Mouse (Mus musculus): ENCODE measurements at regions not wholly inside any gene's neighbourhood (a gene's known extent, or its start where the extent isn't known, plus 50 kb on each side); places are given as distances from the start of the nearest gene placed in this dataset.

DNA sequence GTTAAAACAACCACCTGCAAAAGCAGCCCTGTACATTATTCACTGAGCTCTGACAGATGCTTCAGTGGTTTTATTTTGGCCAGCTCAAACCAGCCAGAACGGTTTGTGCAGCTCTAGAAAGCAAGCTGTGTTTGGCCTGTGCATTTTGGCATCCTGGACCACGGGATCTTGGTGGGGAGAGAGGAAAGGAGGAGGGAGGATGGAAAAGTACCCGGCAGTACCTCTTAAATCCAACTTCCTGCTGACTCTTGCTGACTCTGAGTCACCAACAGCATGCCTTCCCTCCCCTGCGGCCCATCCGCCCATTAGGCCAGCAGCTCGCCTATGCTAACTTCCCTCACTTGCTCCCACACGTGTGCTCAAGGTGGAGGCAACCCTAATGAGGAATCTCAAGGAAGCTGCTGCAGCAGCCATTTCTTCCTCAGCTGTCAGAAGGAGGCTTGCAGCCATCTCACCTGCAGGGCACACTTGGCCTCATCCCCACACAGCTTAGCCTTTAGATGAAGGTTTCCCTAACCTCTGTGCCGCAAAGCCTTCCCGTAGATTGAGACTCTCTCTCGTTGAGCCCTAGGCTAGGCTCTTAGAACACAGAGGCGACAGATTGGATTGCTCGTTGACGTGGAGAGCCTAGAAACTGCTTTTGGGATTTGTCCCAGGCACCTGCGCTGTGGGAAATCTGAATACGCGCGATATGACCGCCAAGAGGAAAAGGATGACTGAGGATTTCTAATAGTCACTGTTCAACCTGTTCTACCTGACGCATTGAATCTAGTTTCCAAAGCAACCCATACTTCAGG lies 495.2 kb upstream of the Kif18a start:
- ATAC-seq (ENCODE audit: insufficient number of reproducible peaks, low FRiP score, low TSS enrichment, low read depth), result no peak
- H3K9ac ChIP-seq (ENCODE audit: low read length), result no peak overlapping the region

DNA sequence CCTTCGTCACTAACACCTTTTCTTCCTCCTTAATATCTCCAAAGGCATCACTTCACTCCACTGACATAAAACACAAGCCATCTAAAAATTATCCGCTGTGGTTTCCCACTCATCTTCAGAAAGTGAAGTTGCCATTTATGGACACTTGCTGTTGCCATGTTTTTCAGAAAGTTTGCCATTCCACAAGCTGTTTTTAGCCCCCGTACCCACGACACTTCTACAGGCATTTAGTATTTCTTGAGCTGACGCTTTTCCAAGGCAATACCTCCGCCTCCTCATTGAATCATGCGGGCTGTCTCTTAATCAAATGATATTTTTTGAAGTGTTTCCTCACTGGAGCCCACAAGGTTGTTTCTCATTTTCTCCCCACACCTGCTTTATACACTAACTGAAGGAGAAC lies 491.4 kb upstream of the Kif18a start:
- Histone ChIP-seq H3K36me3 (ENCODE audit: control insufficient read depth, insufficient read depth, low read length) (no peaks in the 10 kb centered on the region), H3K9me3 (ENCODE audit: control insufficient read depth, low read length) (no peaks in the 10 kb centered on the region), H3K27me3 (ENCODE audit: control insufficient read depth, insufficient read depth, low read length) (no peaks in the 10 kb centered on the region), H3K4me1 (ENCODE audit: control insufficient read depth, insufficient read depth, low read length) (no peaks in the 10 kb centered on the region), H3K4me2 (ENCODE audit: low read depth, severe bottlenecking) (no peak overlapping the region), H3K27ac (replicated peaks; ENCODE audit: low read depth, low read length) (no peak overlapping the region), H3K4me3 (ENCODE audit: low read depth, low read length) (no peak overlapping the region), H3K9ac (ENCODE audit: low read length) (no peak overlapping the region)
- no peak for DNase-seq (ENCODE audit: low spot score)
- ATAC-seq (ENCODE audit: insufficient number of reproducible peaks, low FRiP score, low TSS enrichment, low read depth), result no peak
- WGBS, result 93% methylated on average over 7 of the region's 7 CpGs

More for the DNA sequence above, 495.2 kb upstream of the Kif18a start:
- Histone ChIP-seq H3K4me3 (ENCODE audit: low read depth, low read length) (no peak overlapping the region), H3K27ac (replicated peaks; ENCODE audit: low read depth, low read length) (no peak overlapping the region), H3K9me3 (ENCODE audit: control insufficient read depth, low read length) (no peaks in the 10 kb centered on the region), H3K36me3 (ENCODE audit: control insufficient read depth, insufficient read depth, low read length) (no peaks in the 10 kb centered on the region), H3K4me1 (ENCODE audit: control insufficient read depth, insufficient read depth, low read length) (no peaks in the 10 kb centered on the region), H3K4me2 (ENCODE audit: low read depth, severe bottlenecking) (no peak overlapping the region), H3K27me3 (ENCODE audit: control insufficient read depth, insufficient read depth, low read length) (no peaks in the 10 kb centered on the region)
- WGBS, result 83% methylated on average over 19 of the region's 19 CpGs
- no peak for DNase-seq (ENCODE audit: low spot score)

DNA sequence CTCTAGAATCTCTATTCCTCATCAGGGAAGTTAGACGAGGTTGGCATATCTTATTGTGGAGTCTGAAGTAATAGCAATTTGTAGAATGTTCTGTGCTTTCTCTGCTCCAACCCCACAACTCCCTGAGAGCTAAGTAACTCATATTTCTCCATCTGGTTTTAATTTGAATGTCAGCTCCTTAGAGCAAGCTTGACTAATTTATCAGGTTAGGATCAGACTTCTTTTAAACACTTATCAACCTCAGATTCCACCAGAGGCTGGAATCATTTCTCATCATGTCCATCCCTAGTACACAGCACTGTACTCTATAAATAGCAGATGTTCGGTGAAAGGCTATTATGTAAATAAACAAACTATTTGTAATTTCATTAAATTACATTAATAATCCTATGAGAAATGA lies 485.4 kb upstream of the Kif18a start:
- ATAC-seq (ENCODE audit: insufficient number of reproducible peaks, low FRiP score, low TSS enrichment, low read depth) (no peak), DNase-seq (ENCODE audit: low spot score) (no peak)
- Histone ChIP-seq H3K27me3 (ENCODE audit: control insufficient read depth, insufficient read depth, low read length) (no peaks in the 10 kb centered on the region), H3K36me3 (ENCODE audit: control insufficient read depth, insufficient read depth, low read length) (no peaks in the 10 kb centered on the region), H3K27ac (replicated peaks; ENCODE audit: low read depth, low read length) (no peak overlapping the region), H3K9me3 (ENCODE audit: control insufficient read depth, low read length) (no peaks in the 10 kb centered on the region), H3K4me1 (ENCODE audit: control insufficient read depth, insufficient read depth, low read length) (no peaks in the 10 kb centered on the region), H3K4me2 (ENCODE audit: low read depth, severe bottlenecking) (no peak overlapping the region), H3K4me3 (ENCODE audit: low read depth, low read length) (no peak overlapping the region), H3K9ac (ENCODE audit: low read length) (no peak overlapping the region)
- WGBS, result 34% methylated on average over 2 of the region's 2 CpGs

DNA sequence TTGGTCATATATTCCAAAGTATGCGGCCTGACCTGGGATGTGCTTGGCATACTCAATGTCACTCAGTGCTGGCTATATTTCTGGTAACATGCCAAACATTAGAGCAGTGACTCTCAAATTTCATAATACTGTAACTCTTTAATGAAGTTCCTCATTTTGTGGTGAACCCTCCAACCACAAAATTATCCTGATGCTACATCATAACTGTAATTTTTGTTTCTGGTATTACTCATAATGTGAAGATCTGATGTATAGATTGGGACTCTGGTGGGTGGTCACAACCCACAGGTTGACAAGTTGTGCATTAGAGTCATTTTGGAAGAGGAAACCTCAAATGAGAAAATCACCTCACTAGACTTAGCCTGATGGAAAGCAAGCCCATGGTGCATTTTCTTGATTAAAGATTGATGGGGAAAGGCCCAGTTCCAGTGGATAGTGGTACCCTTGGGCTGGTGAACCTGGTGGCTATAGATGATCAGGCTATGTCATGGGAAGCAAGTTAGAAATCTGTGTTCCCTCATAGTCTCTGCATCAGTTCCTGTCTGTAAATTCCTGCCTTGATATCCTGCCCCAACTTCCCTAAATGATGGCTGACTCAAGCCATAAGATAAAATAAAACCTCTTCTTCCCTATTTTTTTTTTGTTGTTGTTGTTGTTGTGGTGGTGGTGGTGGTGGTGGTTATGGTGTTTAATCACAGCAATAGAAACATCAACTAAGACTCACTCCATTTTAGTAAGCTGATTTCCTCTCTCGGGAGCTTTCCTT lies 483.5 kb upstream of the Kif18a start:
- no peak for DNase-seq (ENCODE audit: low spot score)
- Histone ChIP-seq H3K9ac (ENCODE audit: low read length) (no peak overlapping the region), H3K9me3 (ENCODE audit: control insufficient read depth, low read length) (no peaks in the 10 kb centered on the region), H3K4me1 (ENCODE audit: control insufficient read depth, insufficient read depth, low read length) (no peaks in the 10 kb centered on the region), H3K4me3 (ENCODE audit: low read depth, low read length) (no peak overlapping the region), H3K36me3 (ENCODE audit: control insufficient read depth, insufficient read depth, low read length) (no peaks in the 10 kb centered on the region), H3K27ac (replicated peaks; ENCODE audit: low read depth, low read length) (no peak overlapping the region), H3K4me2 (ENCODE audit: low read depth, severe bottlenecking) (no peak overlapping the region), H3K27me3 (ENCODE audit: control insufficient read depth, insufficient read depth, low read length) (no peaks in the 10 kb centered on the region)
- no peak for ATAC-seq (ENCODE audit: insufficient number of reproducible peaks, low FRiP score, low TSS enrichment, low read depth)
- WGBS, result 89% methylated on average over 2 of the region's 2 CpGs

DNA sequence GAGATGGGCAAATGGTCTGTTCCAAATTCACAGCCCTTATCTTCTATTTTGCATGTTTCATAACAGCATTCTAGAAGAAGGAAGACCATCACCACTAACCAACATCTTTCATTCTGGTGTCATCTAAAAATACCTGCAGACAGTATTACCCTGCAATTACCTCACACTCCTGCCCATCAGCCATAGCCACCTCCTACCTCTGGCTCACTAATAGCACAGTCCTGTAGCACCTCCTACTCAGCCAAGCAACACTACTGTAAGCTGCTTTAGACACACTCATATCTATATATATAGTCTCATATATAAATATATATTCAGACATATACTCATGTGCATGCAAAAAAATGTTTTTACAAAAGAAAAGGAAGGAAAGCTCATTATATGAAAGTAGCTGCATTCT lies 468.2 kb upstream of the Kif18a start:
- Histone ChIP-seq H3K4me3 (ENCODE audit: low read depth, low read length) (no peak overlapping the region), H3K4me2 (ENCODE audit: low read depth, severe bottlenecking) (no peak overlapping the region), H3K9ac (ENCODE audit: low read length) (no peak overlapping the region), H3K4me1 (ENCODE audit: control insufficient read depth, insufficient read depth, low read length) (no peaks in the 10 kb centered on the region), H3K9me3 (ENCODE audit: control insufficient read depth, low read length) (no peaks in the 10 kb centered on the region), H3K27ac (replicated peaks; ENCODE audit: low read depth, low read length) (no peak overlapping the region), H3K27me3 (ENCODE audit: control insufficient read depth, insufficient read depth, low read length) (no peaks in the 10 kb centered on the region), H3K36me3 (ENCODE audit: control insufficient read depth, insufficient read depth, low read length) (no peaks in the 10 kb centered on the region)
- DNase-seq (ENCODE audit: low spot score) (no peak), ATAC-seq (ENCODE audit: insufficient number of reproducible peaks, low FRiP score, low TSS enrichment, low read depth) (no peak)

DNA sequence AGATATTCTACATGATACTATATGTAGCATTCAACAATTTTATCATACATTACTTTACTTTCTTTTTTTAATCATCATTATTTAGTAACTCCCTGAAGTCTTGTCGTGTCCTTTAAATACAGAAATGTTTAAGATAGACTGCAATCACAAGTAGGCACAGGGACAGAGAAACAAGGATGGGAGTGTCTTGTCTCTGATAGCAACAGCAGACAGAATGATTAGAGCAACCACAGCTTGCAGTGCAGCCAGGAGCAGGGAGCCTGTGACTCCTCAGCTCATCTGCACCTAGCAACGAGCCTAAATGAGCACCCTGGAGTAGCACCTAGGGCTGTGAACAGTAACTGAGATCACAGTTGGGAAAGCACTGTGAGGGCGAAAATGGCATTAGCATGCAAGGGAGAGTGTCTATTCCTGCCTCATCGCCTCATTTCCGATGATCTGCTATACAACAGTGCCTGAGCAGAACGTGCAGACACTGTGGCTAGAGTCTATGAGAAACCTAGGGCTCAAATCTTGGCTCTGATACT lies 467.4 kb upstream of the Kif18a start:
- H3K4me3 ChIP-seq (ENCODE audit: low read depth, low read length), result no peak overlapping the region
- DNase-seq (ENCODE audit: low spot score), result no peak
- H3K9ac ChIP-seq (ENCODE audit: low read length), result no peak overlapping the region
- H3K4me2 ChIP-seq (ENCODE audit: low read depth, severe bottlenecking), result no peak overlapping the region
- H3K27me3 ChIP-seq (ENCODE audit: control insufficient read depth, insufficient read depth, low read length), result no peaks in the 10 kb centered on the region
- ATAC-seq (ENCODE audit: insufficient number of reproducible peaks, low FRiP score, low TSS enrichment, low read depth), result no peak
- WGBS, result 70% methylated on average over 6 of the region's 6 CpGs
- no peak overlapping the region for H3K27ac ChIP-seq (replicated peaks; ENCODE audit: low read depth, low read length)
- H3K36me3 ChIP-seq (ENCODE audit: control insufficient read depth, insufficient read depth, low read length), result no peaks in the 10 kb centered on the region
- H3K9me3 ChIP-seq (ENCODE audit: control insufficient read depth, low read length), result no peaks in the 10 kb centered on the region
- H3K4me1 ChIP-seq (ENCODE audit: control insufficient read depth, insufficient read depth, low read length), result no peaks in the 10 kb centered on the region

DNA sequence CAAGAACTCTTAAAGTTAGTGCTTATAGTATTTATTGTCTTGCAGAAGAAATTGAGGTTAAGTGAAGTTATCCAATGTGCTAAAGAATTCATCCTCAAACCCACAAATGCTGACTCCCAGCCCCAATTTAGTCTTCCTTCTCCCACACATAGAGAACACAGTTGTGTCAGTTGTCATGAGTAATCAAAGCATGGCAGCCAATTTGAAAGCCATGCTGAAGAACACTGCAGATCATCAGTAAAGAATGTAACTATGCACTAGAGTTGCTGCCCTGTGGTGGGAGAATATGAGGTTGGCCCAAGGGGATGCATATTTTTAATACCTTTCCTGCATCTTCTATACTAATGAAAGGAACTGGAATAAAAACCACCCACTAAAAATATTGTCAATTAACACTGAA lies 464.0 kb upstream of the Kif18a start:
- Histone ChIP-seq H3K4me1 (ENCODE audit: control insufficient read depth, insufficient read depth, low read length) (no peaks in the 10 kb centered on the region), H3K9me3 (ENCODE audit: control insufficient read depth, low read length) (no peaks in the 10 kb centered on the region), H3K36me3 (ENCODE audit: control insufficient read depth, insufficient read depth, low read length) (no peaks in the 10 kb centered on the region), H3K4me2 (ENCODE audit: low read depth, severe bottlenecking) (no peak overlapping the region), H3K27me3 (ENCODE audit: control insufficient read depth, insufficient read depth, low read length) (no peaks in the 10 kb centered on the region), H3K27ac (replicated peaks; ENCODE audit: low read depth, low read length) (no peak overlapping the region), H3K4me3 (ENCODE audit: low read depth, low read length) (no peak overlapping the region), H3K9ac (ENCODE audit: low read length) (no peak overlapping the region)
- ATAC-seq (ENCODE audit: insufficient number of reproducible peaks, low FRiP score, low TSS enrichment, low read depth) (no peak), DNase-seq (ENCODE audit: low spot score) (no peak)

DNA sequence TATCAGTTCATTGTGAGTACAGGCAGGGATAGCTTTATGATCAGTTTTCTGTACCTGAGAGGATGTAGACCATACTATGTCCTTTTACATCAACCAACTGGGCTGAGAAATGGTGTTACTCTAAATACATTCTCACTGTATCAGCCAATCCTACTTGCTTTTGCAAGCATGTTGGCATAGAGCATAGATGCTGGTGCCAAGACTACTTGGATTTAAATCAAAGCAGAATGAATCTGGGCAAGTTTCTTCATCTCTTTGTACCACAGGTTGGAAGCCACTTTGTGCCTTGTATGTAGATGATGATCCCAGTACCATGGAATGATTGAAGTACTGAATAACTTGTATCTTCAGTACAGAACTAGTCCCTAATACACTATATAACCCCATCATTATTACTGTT lies 456.5 kb upstream of the Kif18a start:
- Histone ChIP-seq H3K9me3 (ENCODE audit: control insufficient read depth, low read length) (no peaks in the 10 kb centered on the region), H3K27me3 (ENCODE audit: control insufficient read depth, insufficient read depth, low read length) (no peaks in the 10 kb centered on the region), H3K4me1 (ENCODE audit: control insufficient read depth, insufficient read depth, low read length) (0 out of 2 replicates have a peak, but pooled peaks cover 2% of the 10 kb centered on the region), H3K27ac (replicated peaks; ENCODE audit: low read depth, low read length) (no peak overlapping the region), H3K36me3 (ENCODE audit: control insufficient read depth, insufficient read depth, low read length) (no peaks in the 10 kb centered on the region), H3K9ac (ENCODE audit: low read length) (no peak overlapping the region), H3K4me2 (ENCODE audit: low read depth, severe bottlenecking) (no peak overlapping the region), H3K4me3 (ENCODE audit: low read depth, low read length) (no peak overlapping the region)
- DNase-seq (ENCODE audit: low spot score) (no peak), ATAC-seq (ENCODE audit: insufficient number of reproducible peaks, low FRiP score, low TSS enrichment, low read depth) (no peak)

Measured in limb, embryonic 11.5 days (tissue).